Mouse (Mus musculus): ENCODE results near the gene Fcrl5.

The Fcrl5 gene

GRCm38 (mm10) chr3:87528841-87529240, 93.3 kb downstream of the Fcrl5 start:
- DNase-seq (ENCODE audit: low spot score in 2 of 2): no peak

DNA sequence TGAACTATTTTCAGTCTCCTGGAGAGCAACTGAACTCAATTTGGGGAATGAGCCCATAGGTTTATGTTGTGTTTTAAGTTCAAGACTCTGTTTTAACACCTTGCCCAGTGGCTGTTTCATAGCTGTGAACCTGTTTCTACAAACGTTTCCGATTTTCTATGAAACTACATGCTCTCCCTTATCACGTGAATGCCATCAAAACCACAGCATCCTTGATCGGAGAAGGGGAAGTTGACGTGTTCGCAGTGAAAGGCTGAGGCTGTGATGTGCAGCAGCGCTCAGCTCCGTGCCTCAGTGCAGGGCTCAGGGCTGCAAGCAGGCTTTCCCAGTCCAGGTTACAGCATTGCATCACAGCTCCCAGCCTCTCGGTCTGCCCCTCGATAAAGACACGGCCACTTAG, 94.0 kb downstream of the Fcrl5 start:
- no peak for DNase-seq (ENCODE audit: low spot score in 2 of 2)

- DNase-seq (ENCODE audit: low spot score in 2 of 2): no peak
Measured at GRCm38 (mm10) chr3:87530234-87530633, 94.7 kb downstream of the Fcrl5 start.

DNA sequence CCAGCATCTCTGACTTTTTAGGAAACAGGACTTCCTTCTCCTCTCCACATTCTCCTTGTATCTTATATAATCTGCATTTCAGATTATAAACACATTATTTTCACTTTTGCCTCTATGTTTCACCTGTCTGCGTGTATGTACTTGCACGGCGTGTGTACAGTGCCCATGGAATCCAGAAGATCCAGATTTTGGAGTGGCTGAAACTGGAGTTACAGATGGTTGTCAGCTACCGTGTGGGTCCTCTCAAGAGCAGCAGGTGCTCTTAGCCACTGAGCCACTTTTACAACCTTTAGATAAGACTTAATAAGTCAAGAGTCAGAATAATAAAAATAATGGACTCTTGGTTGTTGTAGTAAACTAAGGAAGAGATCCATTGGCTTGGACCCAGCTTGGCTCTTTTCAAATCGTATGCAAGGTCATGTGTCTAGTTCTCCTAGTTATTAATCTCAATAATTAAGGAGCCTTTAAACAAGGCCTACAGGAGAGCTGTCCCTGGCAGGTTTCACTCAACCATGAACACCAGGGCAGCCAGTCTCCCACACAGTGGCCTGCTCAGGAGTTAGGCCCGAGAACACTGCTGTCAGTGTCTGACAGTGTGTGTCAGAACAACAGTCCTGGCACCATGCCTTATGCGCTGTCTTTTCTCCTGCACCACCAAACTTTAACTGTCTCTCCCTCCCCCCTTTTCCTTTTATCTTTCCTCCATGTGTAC, 98.2 kb downstream of the Fcrl5 start:
- DNase-seq (ENCODE audit: low spot score in 2 of 2): no peak

GRCm38 (mm10) chr3:87538034-87538433, 102.5 kb downstream of the Fcrl5 start:
- no peak for DNase-seq (ENCODE audit: low spot score in 2 of 2)

DNA sequence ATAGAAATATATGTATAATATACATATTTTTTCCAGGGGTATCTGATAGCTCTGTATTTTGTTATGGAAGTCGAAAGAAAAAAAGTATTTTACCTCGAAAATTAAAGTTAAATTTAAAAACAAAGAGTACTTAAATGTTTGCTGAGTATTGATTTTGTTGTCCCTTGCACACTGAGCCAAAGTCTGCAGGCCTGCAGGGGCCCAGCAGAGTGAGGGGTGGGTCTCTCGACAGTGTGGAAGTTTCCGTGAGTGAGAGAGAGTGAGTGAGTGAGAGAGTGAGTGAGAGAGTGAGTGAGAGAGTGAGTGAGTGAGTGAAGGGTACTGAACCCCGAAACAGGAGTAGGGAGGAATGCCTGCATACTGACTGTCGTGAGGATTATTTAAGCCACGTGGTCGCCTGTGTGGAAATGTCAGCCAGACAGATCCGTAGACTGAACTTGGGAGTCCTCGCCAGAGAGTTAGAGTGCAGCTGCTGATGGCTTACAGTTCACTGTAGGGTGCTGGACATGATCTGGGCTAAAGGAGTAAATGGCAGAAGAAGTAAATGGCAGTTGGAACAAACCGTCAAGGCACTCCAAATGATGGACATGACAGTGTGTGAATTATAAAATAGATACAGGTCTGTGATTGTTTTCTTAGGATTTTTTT, 104.6 kb downstream of the Fcrl5 start:
- DNase-seq (ENCODE audit: low spot score in 2 of 2): no peak

DNA sequence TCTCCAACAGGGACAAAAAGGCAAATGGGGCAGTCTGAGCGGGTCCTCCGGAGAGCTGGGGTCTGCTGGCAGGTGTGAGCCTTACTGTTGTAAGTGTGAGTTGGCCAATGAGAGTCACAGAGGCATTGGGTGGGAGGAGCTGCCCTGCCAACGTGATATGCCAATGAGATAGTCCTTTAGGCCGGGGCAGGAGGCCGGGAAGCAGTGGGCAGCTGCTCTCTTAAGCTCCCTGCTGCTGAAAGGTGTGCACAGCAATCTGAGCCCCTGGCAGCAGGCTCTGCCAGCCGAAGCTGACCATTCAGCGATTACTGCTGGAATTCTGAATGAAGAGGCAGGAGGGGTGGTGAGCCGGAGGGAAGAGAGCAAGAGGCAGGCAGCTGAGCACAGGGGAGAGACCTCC, 105.1 kb downstream of the Fcrl5 start:
- DNase-seq (ENCODE audit: low spot score in 2 of 2): no peak

DNA sequence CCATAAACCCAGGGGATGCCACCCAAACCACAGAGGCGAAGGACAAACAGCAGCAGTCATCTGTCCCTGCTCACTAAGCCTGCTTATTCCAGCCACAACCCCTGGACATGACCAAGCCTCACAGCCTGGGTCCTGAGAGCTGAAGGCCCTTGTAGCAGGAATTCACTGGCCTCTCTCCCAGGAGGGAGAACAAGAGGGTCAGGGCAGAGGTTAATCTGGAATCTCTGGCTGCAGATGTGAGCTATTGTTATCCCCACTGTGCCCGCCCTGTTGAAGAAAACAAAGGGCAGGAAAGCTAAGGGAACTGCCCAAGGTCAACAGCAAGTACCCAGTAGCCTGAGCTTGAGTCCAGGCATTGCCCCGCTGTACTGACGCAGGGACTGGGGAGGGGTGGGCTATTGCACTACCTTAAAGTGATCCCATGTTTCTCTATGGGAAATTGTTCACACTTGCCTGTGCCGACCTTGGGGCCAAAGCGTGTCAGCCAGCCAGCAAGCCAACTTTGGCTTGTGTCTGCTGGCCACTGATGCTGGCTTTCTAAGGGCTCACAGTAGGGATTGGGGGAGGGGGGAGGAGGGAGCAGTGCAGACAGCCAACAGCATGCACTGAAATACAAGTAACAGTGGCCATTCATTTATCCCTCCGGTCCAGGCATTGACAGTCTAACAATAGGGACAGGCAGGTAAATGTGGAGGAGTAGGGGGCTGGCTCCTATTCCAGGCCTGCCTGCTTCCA, 107.1 kb downstream of the Fcrl5 start:
- no peak for DNase-seq (ENCODE audit: low spot score in 2 of 2)

DNA sequence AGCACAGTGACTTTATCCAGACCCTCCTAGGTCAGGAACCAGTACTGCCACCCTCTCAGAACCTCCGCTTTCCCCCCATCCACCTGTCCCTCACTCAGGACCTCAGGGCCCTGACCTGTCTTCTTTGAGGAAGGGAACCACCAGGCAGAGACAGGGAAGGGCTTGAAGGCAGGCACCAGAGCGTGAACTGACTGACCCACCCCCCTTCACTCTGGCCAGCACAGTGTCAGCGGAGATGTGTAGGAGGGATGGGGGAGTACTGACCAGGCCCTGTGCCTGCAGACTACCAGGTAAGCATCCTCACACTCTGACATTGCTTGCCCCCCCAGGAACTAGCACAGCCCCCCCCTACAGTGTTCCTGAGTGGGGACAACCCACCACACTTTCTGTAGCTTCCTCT, 110.0 kb downstream of the Fcrl5 start:
- no peak for DNase-seq (ENCODE audit: low spot score in 2 of 2)

DNA sequence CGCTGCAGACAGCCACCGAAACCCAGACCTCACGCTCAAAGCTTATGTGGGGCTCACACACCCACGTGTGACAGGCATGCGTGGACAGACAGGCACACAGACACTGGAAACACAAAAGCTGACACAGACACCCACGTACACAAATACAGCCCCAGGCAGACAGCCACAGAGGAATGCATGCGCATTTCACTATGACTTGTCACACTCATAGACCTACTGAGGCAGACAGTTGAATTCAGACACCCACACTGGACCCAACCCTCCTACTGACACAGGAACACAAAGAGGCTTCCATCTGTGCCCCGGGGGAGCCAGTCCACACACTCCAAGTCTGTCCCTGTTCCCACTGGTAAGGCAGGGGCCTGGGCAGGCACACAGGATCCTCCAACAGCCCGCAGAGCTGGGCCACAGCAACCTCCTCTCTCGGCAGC, 110.7 kb downstream of the Fcrl5 start:
- no peak for DNase-seq (ENCODE audit: low spot score in 2 of 2)

DNA sequence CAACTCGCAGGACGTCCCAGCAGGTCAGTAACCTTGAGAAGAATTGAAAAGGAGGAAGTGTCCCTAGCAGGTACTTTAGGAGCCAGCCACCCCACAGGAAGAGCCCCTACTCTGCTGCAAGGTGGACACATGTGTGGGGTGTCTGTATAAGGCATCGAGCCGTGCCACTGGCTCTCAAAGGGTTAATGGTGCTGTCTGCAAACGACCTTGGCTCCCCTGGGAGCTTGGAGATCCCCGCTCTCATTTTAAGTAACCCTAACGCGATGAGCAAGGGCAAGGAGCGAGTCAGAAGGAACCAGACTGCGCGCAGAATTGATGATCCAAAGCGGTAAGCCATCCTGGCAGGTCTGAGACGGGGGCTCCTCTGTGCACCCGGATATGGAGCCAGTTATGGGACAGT, 114.3 kb downstream of the Fcrl5 start:
- no peak for DNase-seq (ENCODE audit: low spot score in 2 of 2)
